Mouse (Mus musculus) spleen, postnatal 10 days (tissue): ENCODE measurements at regions not wholly inside any gene's neighbourhood (a gene's known extent, or its start where the extent isn't known, plus 50 kb on each side); places are given as distances from the start of the nearest gene placed in this dataset.

Source experiments
- DNase-seq, 2 experiments: peaks; one replicate each; pipeline ENCODE4 v3.0.0; 2021 to 2022; ENCODE audit warnings: low spot score in 2 of 2

- DNase-seq, result no peak
Observed at GRCm38 (mm10) chr1:183504103-183504841, 86.3 kb downstream of the Hhipl2 start.

- no peak for DNase-seq
Observed at GRCm38 (mm10) chr1:183507893-183508292, 89.9 kb downstream of the Hhipl2 start.

- no peak for DNase-seq
Observed at GRCm38 (mm10) chr1:183510759-183511158, 92.7 kb downstream of the Hhipl2 start.

DNA sequence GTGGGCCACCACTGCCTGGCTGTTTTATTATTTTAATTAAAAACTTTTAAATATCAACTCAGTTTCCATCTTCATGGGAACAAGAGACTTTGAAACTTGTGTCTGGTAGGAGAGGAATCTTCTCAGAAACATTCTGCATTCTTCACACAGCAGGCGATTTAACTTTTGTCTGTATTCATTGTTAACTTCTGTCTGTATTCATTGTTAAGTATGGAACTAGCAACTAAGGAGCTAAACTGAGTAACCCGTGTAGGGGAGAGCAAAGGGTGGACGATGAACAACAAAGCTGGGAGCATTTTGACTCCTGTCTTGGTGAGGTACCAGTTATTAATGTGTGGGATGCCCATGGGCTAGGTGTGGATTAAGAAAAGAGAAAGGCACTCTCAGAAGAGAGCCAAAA is 95.9 kb downstream of the Hhipl2 start:
- DNase-seq, result no peak

GRCm38 (mm10) chr1:183514281-183514983 is 96.4 kb downstream of the Hhipl2 start:
- DNase-seq, result no peak

GRCm38 (mm10) chr1:183514984-183515287 is 96.9 kb downstream of the Hhipl2 start:
- DNase-seq, result no peak

DNA sequence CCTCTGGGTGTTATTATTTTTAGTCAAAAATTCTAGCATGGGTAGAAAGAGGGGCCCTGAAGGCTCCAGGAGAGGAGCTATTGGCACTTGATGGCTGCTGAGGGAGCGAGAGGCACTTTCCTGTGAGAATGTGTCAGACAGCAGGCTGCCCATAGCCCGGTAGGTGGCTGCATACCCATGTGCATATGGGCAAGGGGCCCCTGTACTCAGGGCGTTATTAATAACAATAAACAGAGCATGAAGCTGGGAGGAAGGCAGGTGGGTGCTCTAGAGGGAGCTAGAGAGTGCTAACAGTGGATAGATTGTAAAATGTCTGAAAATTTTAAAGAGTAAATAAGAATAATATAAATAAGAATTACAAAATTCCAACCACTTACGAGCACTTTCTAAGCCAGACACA is 98.2 kb downstream of the Hhipl2 start:
- no peak for DNase-seq

GRCm38 (mm10) chr1:183517236-183517635 is 99.2 kb downstream of the Hhipl2 start:
- DNase-seq, result no peak

- DNase-seq, result no peak
Observed at GRCm38 (mm10) chr1:183521569-183521968, 103.6 kb downstream of the Hhipl2 start.

DNA sequence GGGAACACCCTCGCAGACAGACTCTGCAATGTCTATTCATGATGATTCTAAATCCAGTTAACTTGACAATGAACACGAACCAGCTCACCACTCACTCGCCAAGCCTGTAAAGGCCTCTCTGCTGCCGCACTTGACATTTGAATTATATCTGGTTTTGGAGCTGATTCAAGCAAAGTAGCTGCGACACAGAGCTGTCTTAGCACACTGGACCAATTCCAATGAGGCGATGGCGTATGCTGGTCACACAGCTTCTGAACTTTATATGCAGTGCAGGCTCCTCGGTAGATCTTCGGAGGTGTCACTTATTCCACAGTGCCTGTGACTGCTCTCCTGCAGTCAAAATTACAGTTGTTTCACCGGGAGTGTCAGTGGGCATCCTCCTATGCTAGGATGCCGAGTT is 115.4 kb downstream of the Hhipl2 start:
- no peak for DNase-seq

DNA sequence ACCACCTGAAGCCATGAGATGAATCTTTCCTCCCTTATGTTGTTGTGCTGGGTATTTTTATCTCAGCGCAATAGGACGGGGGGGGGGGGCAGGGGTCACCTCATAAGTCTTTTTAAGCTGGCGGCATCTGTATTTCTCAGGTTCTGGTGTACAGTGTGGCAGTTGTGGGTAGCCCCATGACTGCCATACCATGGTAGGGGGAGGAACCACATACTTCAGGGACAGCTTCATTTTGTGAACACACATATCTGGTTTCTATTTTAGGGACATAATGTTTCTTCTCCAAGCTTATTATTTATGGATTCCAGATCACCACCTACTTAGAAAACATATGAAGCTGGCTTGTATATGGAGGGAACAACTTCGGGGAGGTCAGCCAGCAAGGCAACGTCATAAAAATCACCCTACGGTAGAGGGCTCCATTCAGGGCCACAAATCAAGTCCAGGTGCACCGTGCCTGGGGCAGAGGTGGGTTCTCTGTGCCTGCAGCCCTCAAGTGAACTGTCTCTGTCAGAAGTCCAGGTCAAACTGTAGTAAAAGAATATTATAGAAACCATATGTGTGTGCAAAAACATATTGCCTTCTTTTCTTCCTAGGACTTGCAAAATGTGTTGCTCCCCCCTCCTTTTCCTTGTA is 130.9 kb downstream of the Hhipl2 start:
- DNase-seq, result no peak

DNA sequence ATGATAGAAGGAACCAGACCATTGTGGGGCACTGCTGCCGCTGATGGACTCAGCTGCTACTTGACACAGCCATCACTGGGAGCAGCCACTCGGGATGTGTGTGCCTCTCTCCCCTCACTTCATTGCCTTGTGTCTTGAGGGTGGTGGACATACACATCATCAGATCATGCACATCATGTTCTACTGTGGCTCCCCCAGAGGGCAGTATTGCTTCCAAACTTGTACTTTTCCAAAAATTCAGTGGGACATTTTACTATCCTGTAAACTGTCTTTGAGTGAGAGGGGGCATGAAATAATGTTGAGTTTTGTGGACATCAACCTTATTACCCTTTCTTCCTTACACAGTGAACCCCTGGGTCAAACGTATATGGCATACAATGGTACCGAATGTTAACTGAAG is 134.6 kb downstream of the Hhipl2 start:
- no peak for DNase-seq

DNA sequence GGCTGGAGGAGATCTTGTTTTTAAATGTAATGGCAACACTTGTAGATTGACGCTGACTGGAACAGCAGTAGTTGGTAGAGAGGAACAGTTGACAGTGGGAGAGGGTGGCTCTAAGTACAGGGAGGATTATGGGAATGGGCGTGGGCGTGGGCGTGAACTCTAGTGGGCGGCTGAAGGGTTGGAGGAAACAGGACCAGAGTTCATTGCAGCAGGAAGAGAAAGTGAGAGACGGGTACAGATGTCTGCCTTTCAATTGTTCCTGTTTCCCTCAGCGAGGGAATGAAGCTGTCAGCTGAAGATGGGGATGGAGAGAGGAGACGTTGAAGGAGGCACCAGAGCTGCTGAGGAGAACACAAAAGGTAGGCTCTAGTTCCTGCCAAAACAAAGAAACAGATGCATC is 135.2 kb downstream of the Hhipl2 start:
- no peak for DNase-seq

DNA sequence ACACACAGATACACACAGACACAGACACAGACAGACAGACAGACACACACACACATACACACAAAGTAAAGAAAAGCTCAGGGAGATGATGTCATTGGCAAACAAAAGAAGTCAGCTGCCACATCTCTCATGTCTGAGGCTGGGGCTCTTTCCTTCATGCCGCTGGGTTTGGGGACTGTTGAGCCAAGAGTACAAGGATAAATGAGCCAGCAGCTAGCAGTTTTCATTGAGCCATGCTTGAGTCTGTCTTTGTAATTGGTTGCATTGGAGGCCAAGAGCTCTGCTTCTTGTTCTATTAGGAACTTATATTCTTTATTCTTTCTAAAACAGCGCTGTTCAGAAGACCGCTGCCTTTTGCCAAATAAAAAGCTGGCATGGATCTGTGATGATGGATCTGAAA is 144.8 kb downstream of the Hhipl2 start:
- no peak for DNase-seq

DNA sequence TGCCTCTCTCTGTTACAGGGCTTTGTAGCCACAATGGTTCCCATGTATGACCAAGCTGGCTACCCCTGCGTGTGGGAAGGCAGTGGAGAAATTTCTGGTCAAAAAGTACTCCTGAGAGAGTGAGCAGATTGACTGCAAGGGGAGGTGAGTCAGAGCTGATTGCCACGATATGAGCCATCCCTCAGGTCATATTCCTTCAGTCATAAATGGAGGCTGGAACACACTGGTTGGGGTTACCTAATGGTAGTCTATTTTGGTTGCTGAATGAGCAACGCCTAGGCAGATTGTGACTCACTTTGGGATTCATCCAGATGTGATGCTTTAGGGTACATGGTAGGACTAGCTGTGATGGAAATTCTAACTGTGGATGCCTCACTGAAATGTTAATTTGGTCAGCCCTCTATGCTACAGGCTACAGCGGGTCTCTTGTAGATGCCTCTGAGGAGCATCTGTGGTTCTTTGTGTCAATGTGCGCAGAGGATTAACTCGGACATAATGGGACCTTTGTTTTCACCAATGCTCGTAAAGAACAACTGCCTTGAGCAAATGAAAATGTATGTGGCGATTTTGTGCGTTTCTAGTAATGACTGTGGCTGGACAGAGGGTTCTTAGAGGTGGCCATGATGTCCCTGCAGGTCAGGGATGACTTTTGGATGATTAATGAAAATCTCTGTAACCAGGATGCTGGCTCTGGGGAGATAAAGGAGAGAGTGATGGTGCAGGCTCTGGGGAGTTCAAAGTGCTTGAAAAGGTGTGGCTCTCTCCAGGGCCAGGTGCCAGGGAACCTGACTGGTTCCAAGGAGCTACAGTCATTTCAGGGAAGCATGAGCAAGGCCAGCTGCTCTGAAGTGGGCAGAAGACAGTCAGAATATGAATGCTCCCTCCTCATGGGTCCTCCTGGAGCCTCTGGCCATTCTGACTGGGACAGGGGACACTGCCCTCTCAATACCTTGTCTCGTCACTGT is 155.9 kb downstream of the Hhipl2 start:
- DNase-seq, result no peak

GRCm38 (mm10) chr1:183584861-183585260 is 166.8 kb downstream of the Hhipl2 start:
- no peak for DNase-seq

DNA sequence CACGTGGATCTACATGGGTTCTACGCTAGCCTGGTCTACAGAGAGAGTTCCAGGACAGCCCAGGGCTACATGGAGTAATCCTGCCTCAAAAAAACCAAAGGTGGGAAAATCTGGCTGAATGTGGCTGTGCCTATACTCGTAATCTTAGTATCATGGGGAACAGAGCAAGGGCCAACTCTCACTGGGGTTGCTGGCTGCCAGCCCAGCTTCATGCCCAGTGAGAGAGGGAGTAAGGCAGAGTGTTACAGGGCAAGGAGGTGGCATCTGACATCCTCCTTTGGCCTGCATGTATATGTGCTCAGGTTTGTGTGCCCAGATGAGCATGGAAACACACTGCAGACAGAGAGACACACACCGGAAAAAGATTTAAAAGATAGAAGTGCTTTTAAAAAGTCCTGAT is 168.4 kb downstream of the Hhipl2 start:
- no peak for DNase-seq

GRCm38 (mm10) chr1:183595306-183595705 is 177.3 kb downstream of the Hhipl2 start:
- no peak for DNase-seq

DNA sequence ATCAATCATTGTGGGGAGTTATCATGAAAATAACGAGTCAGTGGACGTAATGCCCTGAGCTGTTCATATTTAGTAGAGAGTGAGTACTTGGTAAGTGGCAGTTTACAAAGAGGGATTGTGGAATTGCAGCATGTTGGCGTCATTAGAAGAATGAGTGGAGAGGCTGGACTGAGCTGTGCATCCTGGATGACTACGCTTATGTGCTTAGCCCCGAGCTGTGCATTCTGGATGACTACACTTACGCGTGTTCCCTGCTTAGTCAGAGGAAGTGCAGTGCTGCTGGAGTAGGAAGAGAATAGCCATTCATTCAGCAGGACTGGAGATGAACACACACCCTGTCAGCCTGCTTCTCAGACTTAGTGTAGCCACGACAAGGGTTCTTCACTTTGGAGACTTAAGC is 182.5 kb downstream of the Hhipl2 start:
- no peak for DNase-seq

GRCm38 (mm10) chr1:183611966-183612694 is 194.1 kb downstream of the Hhipl2 start:
- DNase-seq, result no peak

- no peak for DNase-seq
Observed at GRCm38 (mm10) chr1:183619451-183620059, 201.5 kb downstream of the Hhipl2 start.
